Mouse (Mus musculus): ENCODE results near the gene Heph. TPM values are rescaled to one million over a fixed set of nuclear protein-coding genes. Genes with fewer than 3 reads are reported as not detected.

Gene Heph
- polyA plus RNA-seq (2014; fragmentation: Illumina TruSeq; extraction: RNeasy Lipid Tissue Mini Kit (QIAGEN cat#74804); ENCODE audit: low read depth, low replicate concordance) = 1.7 TPM

DNA sequence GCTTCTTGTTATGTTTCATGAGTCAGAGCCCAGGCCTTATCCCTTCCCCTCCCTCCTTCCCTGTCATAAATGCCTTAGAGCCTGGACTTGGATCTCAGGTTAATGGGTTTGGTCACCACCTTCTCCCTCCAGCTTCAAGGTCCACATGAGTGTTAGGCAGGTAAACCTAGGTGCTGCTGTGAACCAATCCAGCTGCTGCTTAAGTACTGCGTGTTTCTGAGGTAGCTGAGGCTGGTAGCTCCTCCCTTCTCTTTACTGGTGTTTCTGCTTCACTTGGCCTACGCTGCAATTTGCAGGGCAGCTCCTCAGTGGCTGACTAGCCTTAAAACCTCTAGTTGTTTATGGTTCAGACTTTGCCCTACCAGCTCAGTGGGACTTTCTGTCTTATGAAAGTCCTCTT lies at the start of gene Heph:
TSS of gene Heph (plus strand) at position 211 of the 400 bp plus-strand sequence.

GRCm38 (mm10) chrX:96456201-96456963 lies 1.2 kb downstream of the Heph start, which contains the start of gene Hsf3:
Gene Hsf3, minus strand, starts transcription at chrX:96456294.

Other genes starting within 250 kb of the Heph start
- 5.6 TPM for gene Vsig4, start 161.9 kb upstream of the Heph start, polyA plus RNA-seq (2014; fragmentation: Illumina TruSeq; extraction: RNeasy Lipid Tissue Mini Kit (QIAGEN cat#74804); ENCODE audit: low read depth, low replicate concordance)
- not detected for gene Hsf3, start 935 bp downstream of the Heph start, polyA plus RNA-seq (2014; fragmentation: Illumina TruSeq; extraction: RNeasy Lipid Tissue Mini Kit (QIAGEN cat#74804); ENCODE audit: low read depth, low replicate concordance)

Measured in heart, adult 10 weeks (tissue).